ENCODE assay signal across 19 mouse cellular contexts in the genomic region with DNA sequence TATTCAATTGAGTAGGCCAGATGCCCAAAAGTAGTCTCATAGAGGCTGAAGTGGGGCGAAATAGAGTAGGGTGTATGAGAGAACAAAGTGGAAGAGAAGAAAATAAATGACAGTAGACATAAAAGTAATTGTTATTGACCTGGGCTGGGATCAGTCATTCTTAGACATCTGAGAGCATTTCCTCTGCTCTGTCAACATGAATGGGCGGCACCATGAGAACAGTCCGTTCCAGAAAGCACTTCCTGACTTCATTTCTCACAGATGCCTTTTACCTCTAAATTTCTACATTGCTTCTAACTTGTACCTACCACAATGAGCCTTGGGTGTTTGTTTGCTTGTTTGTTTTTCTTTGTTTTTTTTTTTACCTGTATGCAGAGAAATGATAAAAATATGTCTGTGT.
"Had no signal": no experiment of that assay in that cellular context is flagged by ENCODE, and none has a peak within 500 bp of the region (broad histone marks: within the 10 kb centered on the region; RNA-seq: fewer than 3 reads in every experiment).

No protein-coding gene starts in this region.

- H3K27me3 ChIP-seq: liver, embryonic 13.5 days; midbrain, embryonic 13.5 days had no signal

- H3K4me2 ChIP-seq: hindbrain, embryonic 14.5 days; limb, embryonic 13.5 days; liver, embryonic 13.5 days; midbrain, embryonic 13.5 days had no signal

- H3K9me3 ChIP-seq: limb, embryonic 10.5 days; limb, embryonic 13.5 days; liver, embryonic 13.5 days; midbrain, embryonic 13.5 days had no signal

- H3K4me1 ChIP-seq: limb, embryonic 13.5 days; liver, embryonic 13.5 days; midbrain, embryonic 13.5 days had no signal

- DNase-seq: kidney, adult 18-20 months; kidney, postnatal 14 days; layer of hippocampus, adult 9-11 months; liver; liver, embryonic 13.5 days; right cerebral cortex, adult 18-20 months; right cerebral cortex, postnatal 14 days; right cerebral cortex, postnatal 4 days; thymus, postnatal 25 days had no signal

- H3K4me3 ChIP-seq: layer of hippocampus, adult 2 months; limb, embryonic 10.5 days; limb, embryonic 13.5 days; liver, embryonic 13.5 days; midbrain, embryonic 13.5 days had no signal

- ATAC-seq: hindbrain, postnatal 0 days; inflammation-experienced regulatory T-cells, adult 6 months; intestine, embryonic 16.5 days; midbrain, embryonic 13.5 days had no signal

- H3K36me3 ChIP-seq: limb, embryonic 10.5 days; limb, embryonic 13.5 days; liver, embryonic 13.5 days; midbrain, embryonic 13.5 days had no signal

- H3K27ac ChIP-seq: hindbrain, embryonic 14.5 days; hindbrain, postnatal 0 days; layer of hippocampus, adult 2 months; limb, embryonic 10.5 days; limb, embryonic 13.5 days; liver, embryonic 13.5 days; macrophage; midbrain, embryonic 13.5 days; stomach, postnatal 0 days had no signal

- H3K9ac ChIP-seq: hindbrain, embryonic 14.5 days; limb, embryonic 13.5 days; liver, embryonic 13.5 days; midbrain, embryonic 13.5 days had no signal
